Mouse (Mus musculus): ENCODE results near the gene Ptprh. TPM values are rescaled to one million over a fixed set of nuclear protein-coding genes. Genes with fewer than 3 reads are reported as not detected.
A peak's percentile ranks its signal among the peaks of the same experiment; 100 is the strongest.
"Not testable (repeated sequence)": the region's sequence is repeated elsewhere in the genome, so short reads cannot be mapped to it uniquely, and the experiment has no call there.

Ptprh gene
- polyA plus RNA-seq, 1 experiment from 2014 or later, result not detected

DNA sequence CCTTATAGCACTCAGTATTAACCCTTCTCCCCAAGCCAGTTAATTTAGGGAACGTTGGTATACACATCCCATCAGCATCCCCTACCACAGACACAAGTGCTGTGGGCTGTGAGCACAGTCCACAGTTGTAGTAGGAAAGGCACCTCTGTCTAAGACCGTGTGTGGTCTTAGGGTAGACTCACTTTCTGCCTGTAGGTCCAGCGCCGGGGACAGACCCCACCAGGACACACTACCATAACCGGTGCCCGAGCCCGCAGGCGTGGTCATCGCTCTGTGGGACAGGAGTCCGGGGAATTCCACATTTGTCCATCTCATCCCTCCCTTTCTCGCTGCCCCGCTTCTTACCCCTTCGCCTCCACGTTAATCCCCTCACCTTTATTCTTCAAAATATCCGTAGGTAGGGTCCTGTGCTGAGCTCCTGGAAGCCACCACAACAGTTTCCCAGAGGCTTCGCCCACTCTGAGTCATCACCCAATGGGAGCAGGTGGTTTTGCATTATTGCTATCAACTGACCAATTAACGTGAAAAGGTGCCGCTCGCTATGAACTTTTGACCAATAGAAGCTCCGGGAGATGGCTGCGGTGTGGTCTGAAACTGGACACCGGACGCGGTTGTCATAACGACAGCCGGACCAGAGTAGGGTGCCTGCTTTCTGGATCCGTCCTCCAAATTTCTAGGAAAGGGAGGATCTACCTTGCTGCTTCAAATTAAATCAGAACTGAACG is 71.7 kb downstream of the Ptprh start, which contains the start of gene Dnaaf3:
Gene Dnaaf3 (minus strand): TSS at position 449 of the 725 bp plus-strand sequence.
- H3K27ac ChIP-seq (replicated peaks), result peak within 1 kb of the TSS; percentile 45; the same call in 1 of the 2 replicates
- 3% methylated on average over 28 of the region's 28 CpGs for WGBS
- H3K27me3 ChIP-seq (replicated peaks; ENCODE audit: low read depth, poor library complexity, severe bottlenecking), result peaks cover 24% of the 10 kb centered on the region
- no peaks in the 10 kb centered on the region for H3K36me3 ChIP-seq (replicated peaks)
- H3K4me3 ChIP-seq, result peak within 1 kb of the TSS; percentile 61
- no peaks in the 10 kb centered on the region for H3K9me3 ChIP-seq
- H3K4me1 ChIP-seq, result peaks cover 21% of the 10 kb centered on the region
- peak; percentile 91 for DNase-seq (ENCODE audit: low spot score)

GRCm38 (mm10) chr7:4530166-4530565 is 73.7 kb downstream of the Ptprh start:
- H3K4me3 ChIP-seq; DNase-seq (ENCODE audit: low spot score); H3K9me3 ChIP-seq; H3K27ac ChIP-seq (replicated peaks); H3K36me3 ChIP-seq (replicated peaks): not testable (repeated sequence)
- H3K27me3 ChIP-seq (replicated peaks; ENCODE audit: low read depth, poor library complexity, severe bottlenecking), result peaks cover 30% of the 10 kb centered on the region
- 44% methylated on average over 8 of the region's 8 CpGs for WGBS
- peaks cover 35% of the 10 kb centered on the region for H3K4me1 ChIP-seq

DNA sequence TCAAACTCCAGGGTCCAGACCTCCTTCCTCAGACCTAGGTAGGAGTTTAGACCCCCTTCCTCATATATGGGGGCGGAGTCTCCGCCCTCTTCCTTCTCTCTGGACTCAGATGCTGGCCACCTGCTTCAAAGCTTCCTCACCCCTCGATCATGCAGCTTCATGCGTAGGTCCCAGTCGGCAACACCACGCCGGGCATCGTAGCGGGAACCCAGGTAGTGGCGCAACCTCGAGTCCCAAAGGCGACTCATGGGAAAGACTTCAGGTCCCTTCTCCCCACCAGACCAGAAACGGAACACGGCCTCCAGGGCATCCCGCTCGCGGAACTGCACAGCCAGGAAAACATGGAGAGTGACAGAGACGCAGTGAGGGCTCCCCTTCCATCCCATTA is 76.5 kb downstream of the Ptprh start:
- H3K36me3 ChIP-seq (replicated peaks), result no peaks in the 10 kb centered on the region
- 43% methylated on average over 18 of the region's 18 CpGs for WGBS
- H3K27me3 ChIP-seq (replicated peaks; ENCODE audit: low read depth, poor library complexity, severe bottlenecking), result peaks cover 39% of the 10 kb centered on the region
- peaks cover 31% of the 10 kb centered on the region for H3K4me1 ChIP-seq
- H3K27ac ChIP-seq (replicated peaks), result no peak overlapping the region; the same call in 1 of the 2 replicates
- no peak for DNase-seq (ENCODE audit: low spot score)
- H3K4me3 ChIP-seq, result peak overlapping the region; percentile 52
- 0 out of 2 replicates have a peak, but pooled peaks cover 3% of the 10 kb centered on the region for H3K9me3 ChIP-seq

- Histone ChIP-seq H3K4me1 (peaks cover 26% of the 10 kb centered on the region), H3K27ac (replicated peaks) (peak overlapping the region; percentile 81), H3K36me3 (replicated peaks) (no peaks in the 10 kb centered on the region), H3K9me3 (0 out of 2 replicates have a peak, but pooled peaks cover 3% of the 10 kb centered on the region), H3K27me3 (replicated peaks; ENCODE audit: low read depth, poor library complexity, severe bottlenecking) (peaks cover 46% of the 10 kb centered on the region), H3K4me3 (peak overlapping the region; percentile 52)
- 24% methylated on average over 40 of the region's 40 CpGs for WGBS
- DNase-seq (ENCODE audit: low spot score), result peak; percentile 93
Measured at GRCm38 (mm10) chr7:4526341-4527301, 77.2 kb downstream of the Ptprh start.

GRCm38 (mm10) chr7:4524212-4524922 is 79.5 kb downstream of the Ptprh start, which contains the start of gene Tnni3:
Gene Tnni3, minus strand, starts transcription at chr7:4524229.
- not testable (repeated sequence) for H3K36me3 ChIP-seq (replicated peaks); H3K4me3 ChIP-seq; H3K27ac ChIP-seq (replicated peaks); H3K9me3 ChIP-seq
- WGBS, result 70% methylated on average over 15 of the region's 15 CpGs
- peaks cover 56% of the 10 kb centered on the region for H3K27me3 ChIP-seq (replicated peaks; ENCODE audit: low read depth, poor library complexity, severe bottlenecking)
- DNase-seq (ENCODE audit: low spot score), result peak; percentile 71
- H3K4me1 ChIP-seq, result peaks cover 36% of the 10 kb centered on the region

DNA sequence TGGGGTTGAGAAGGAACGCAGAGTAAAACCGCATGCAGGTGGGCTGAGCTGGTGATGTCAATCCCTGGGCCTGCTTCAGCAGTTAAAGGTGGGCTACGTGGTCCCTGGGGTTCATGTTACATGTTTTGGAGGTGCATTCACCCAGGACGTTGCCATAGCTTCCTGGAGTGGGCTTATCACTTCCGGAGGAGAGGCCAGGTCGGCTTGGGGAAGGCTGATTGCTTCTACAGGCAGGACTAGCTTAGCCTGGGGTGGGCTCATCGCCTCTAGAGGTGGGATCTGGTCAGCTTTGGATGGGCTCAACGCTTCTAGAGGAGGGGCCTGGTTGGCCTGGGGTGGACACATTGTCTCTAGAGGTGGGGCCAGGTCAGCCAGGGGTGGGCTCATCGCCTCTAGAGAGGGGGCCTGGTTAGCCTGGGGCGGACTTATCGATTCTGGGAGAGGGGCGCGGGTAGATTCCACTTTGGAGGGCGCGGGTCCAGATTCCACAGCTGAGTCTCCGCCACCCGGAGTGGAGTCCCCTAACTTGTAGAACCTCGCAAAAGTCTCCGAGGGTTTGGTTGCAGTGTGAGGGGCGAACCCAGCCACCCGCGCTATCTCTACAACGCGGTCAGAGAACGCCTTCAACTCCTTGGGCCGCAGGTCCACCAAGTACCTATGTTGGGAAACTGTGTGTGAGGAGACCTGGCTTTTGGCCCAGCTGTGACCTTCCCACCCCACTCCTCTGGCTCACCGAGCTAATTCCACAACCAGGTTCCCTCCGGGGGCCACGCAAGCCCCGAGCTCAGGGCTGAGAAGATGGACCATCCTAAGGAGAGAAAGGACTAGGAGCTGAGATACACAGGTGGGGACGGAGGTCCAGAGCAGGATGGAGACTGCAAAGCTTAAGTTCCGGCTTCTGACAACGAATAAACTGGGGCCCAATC is 80.4 kb downstream of the Ptprh start:
- Histone ChIP-seq H3K27ac (replicated peaks) (no peak overlapping the region), H3K4me3 (no peak overlapping the region), H3K4me1 (peaks cover 36% of the 10 kb centered on the region), H3K36me3 (replicated peaks) (no peaks in the 10 kb centered on the region), H3K9me3 (0 out of 2 replicates have a peak, but pooled peaks cover 3% of the 10 kb centered on the region), H3K27me3 (replicated peaks; ENCODE audit: low read depth, poor library complexity, severe bottlenecking) (peaks cover 47% of the 10 kb centered on the region)
- DNase-seq (ENCODE audit: low spot score), result no peak
- WGBS, result 88% methylated on average over 33 of the region's 33 CpGs

DNA sequence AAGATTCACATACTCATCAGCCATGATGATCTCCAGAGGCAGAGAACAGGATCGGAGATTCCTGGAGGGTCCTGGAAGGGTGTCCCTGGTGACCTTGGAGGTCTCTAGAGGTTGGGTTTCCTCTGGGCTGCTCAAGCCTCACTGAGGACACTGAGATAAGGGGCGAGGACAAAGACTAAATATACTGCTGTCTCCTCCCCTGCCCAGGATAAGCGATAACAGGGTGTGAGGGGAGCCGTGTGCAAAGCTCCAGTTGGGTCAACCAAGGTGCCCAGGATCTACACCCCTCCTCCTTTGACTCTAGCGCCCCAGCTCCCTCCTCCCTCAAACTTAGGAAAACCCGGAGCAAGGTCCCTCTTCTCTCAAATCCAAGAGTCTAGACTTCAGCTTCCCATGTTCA is 81.5 kb downstream of the Ptprh start:
- no peak for DNase-seq (ENCODE audit: low spot score)
- 85% methylated on average over 6 of the region's 6 CpGs for WGBS
- Histone ChIP-seq H3K9me3 (0 out of 2 replicates have a peak, but pooled peaks cover 3% of the 10 kb centered on the region), H3K4me3 (peak overlapping the region; percentile 49; the same call in 1 of the 2 replicates), H3K27me3 (replicated peaks; ENCODE audit: low read depth, poor library complexity, severe bottlenecking) (peaks cover 35% of the 10 kb centered on the region), H3K4me1 (peaks cover 30% of the 10 kb centered on the region), H3K27ac (replicated peaks) (no peak overlapping the region), H3K36me3 (replicated peaks) (no peaks in the 10 kb centered on the region)

- WGBS, result 31% methylated on average over 32 of the region's 32 CpGs
- peaks cover 24% of the 10 kb centered on the region for H3K4me1 ChIP-seq
Measured at GRCm38 (mm10) chr7:4521231-4522003, 82.4 kb downstream of the Ptprh start.

DNA sequence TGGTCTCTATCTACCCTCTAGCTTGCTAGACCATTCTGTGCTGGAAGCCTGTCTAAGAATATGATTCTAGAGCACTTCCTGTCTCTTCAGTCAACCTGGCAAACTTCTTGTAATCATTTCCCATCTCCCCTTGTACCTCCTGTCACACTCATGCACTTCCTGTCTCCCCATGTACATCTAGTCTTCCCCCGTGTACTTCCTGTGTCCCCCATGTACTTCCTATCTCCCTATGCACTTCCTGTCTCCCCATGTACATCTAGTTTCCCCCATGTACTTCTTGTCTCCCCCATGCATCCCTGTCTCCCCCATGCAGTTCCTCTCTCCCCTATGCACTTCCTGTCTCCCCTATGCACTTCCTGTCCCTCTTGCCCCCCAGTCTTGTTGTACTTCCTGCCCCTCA is 85.4 kb downstream of the Ptprh start:
- WGBS, result 63% methylated on average over 1 of the region's 1 CpGs
- no peak overlapping the region for H3K4me3 ChIP-seq
- H3K4me1 ChIP-seq, result peaks cover 35% of the 10 kb centered on the region
- no peaks in the 10 kb centered on the region for H3K9me3 ChIP-seq
- H3K27ac ChIP-seq (replicated peaks), result no peak overlapping the region
- DNase-seq (ENCODE audit: low spot score), result no peak
- no peaks in the 10 kb centered on the region for H3K36me3 ChIP-seq (replicated peaks)
- H3K27me3 ChIP-seq (replicated peaks; ENCODE audit: low read depth, poor library complexity, severe bottlenecking), result peaks cover 29% of the 10 kb centered on the region

More at GRCm38 (mm10) chr7:4521231-4522003, 82.4 kb downstream of the Ptprh start:
- Histone ChIP-seq H3K4me3 (peak overlapping the region; percentile 49), H3K27ac (replicated peaks) (no peak overlapping the region), H3K9me3 (0 out of 2 replicates have a peak, but pooled peaks cover 3% of the 10 kb centered on the region), H3K27me3 (replicated peaks; ENCODE audit: low read depth, poor library complexity, severe bottlenecking) (peaks cover 29% of the 10 kb centered on the region), H3K36me3 (replicated peaks) (no peaks in the 10 kb centered on the region)
- DNase-seq (ENCODE audit: low spot score), result peak; percentile 66

DNA sequence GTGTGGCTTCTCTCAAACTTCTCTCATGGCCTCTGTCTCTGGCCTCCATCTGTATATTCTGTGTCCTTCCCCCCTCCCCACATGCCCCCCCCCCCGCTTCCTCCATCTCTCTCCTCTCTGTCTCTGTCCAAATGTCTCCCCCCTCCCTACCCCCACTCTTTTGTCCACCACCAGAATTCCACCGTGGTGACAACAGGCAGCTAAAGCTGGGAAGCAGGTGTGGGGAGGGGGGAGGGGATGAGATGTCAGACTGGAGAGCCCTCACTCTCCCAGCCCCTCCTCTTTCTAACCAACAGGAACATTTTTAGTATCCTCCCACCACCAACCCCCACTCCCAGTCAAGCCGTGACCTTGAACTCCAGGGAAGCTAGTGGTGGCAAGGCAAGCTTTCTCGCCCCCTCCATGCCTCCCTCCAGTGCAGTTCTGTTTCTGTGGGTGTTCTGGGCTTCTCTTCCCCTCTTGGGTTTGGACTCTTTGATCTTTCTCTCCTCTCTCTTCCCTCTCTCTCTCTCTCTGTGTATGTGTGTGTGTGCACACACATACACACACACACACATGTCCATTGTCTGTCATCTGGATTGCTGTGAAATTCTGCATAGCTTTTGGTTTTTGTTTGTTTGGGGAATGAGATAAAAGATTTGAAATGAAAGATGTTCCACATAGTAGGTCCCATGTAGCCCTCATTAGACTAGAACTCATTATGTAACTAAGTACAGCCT is 87.3 kb downstream of the Ptprh start, which contains the start of gene Tnnt1:
Gene Tnnt1 (minus strand): TSS at position 51 of the 719 bp plus-strand sequence.
- Histone ChIP-seq H3K9me3 (no peaks in the 10 kb centered on the region), H3K4me3 (peak within 1 kb of the TSS; percentile 8; the same call in 1 of the 2 replicates), H3K4me1 (peaks cover 35% of the 10 kb centered on the region), H3K27ac (replicated peaks) (peak within 1 kb of the TSS; percentile 71), H3K36me3 (replicated peaks) (no peaks in the 10 kb centered on the region), H3K27me3 (replicated peaks; ENCODE audit: low read depth, poor library complexity, severe bottlenecking) (peaks cover 12% of the 10 kb centered on the region)
- DNase-seq (ENCODE audit: low spot score), result peak; percentile 48
- 16% methylated on average over 4 of the region's 4 CpGs for WGBS

All from embryonic facial prominence, embryonic 10.5 days (tissue).